Mouse (Mus musculus): ENCODE measurements around the gene Lgi2. TPM values are rescaled to one million over a fixed set of nuclear protein-coding genes. Genes with fewer than 3 reads are reported as not detected.

Lgi2 gene
- polyA plus RNA-seq, 1 experiment from 2014 or later = 1.2 TPM

- no peak for ATAC-seq (ENCODE audit: insufficient number of reproducible peaks, low FRiP score, low TSS enrichment, low read depth)
- WGBS = 87% methylated on average over 9 of the region's 9 CpGs
- no peaks in the 10 kb centered on the region for H3K9me3 ChIP-seq (ENCODE audit: control insufficient read depth, low read length)
- H3K4me2 ChIP-seq (ENCODE audit: low read depth, severe bottlenecking) = no peak overlapping the region
- DNase-seq (ENCODE audit: low spot score) = no peak
- H3K27ac ChIP-seq (replicated peaks; ENCODE audit: low read depth, low read length) = no peak overlapping the region
- H3K4me1 ChIP-seq (ENCODE audit: control insufficient read depth, insufficient read depth, low read length) = no peaks in the 10 kb centered on the region
- no peak overlapping the region for H3K4me3 ChIP-seq (ENCODE audit: low read depth, low read length)
- H3K27me3 ChIP-seq (ENCODE audit: control insufficient read depth, insufficient read depth, low read length) = no peaks in the 10 kb centered on the region
- no peaks in the 10 kb centered on the region for H3K36me3 ChIP-seq (ENCODE audit: control insufficient read depth, insufficient read depth, low read length)
- H3K9ac ChIP-seq (ENCODE audit: low read length) = no peak overlapping the region
Measured at GRCm38 (mm10) chr5:52590612-52591011, 24.4 kb upstream of the Lgi2 start.

GRCm38 (mm10) chr5:52588650-52589049 lies 22.4 kb upstream of the Lgi2 start:
- 92% methylated on average over 4 of the region's 4 CpGs for WGBS
- H3K4me1 ChIP-seq (ENCODE audit: control insufficient read depth, insufficient read depth, low read length) = no peaks in the 10 kb centered on the region
- no peak for ATAC-seq (ENCODE audit: insufficient number of reproducible peaks, low FRiP score, low TSS enrichment, low read depth)

GRCm38 (mm10) chr5:52587291-52587733 lies 21.1 kb upstream of the Lgi2 start:
- Histone ChIP-seq H3K27ac (replicated peaks; ENCODE audit: low read depth, low read length) (no peak overlapping the region), H3K4me2 (ENCODE audit: low read depth, severe bottlenecking) (no peak overlapping the region), H3K9ac (ENCODE audit: low read length) (no peak overlapping the region), H3K4me1 (ENCODE audit: control insufficient read depth, insufficient read depth, low read length) (no peaks in the 10 kb centered on the region), H3K4me3 (ENCODE audit: low read depth, low read length) (no peak overlapping the region), H3K27me3 (ENCODE audit: control insufficient read depth, insufficient read depth, low read length) (no peaks in the 10 kb centered on the region), H3K9me3 (ENCODE audit: control insufficient read depth, low read length) (no peaks in the 10 kb centered on the region), H3K36me3 (ENCODE audit: control insufficient read depth, insufficient read depth, low read length) (no peaks in the 10 kb centered on the region)
- 89% methylated on average over 9 of the region's 9 CpGs for WGBS
- no peak for ATAC-seq (ENCODE audit: insufficient number of reproducible peaks, low FRiP score, low TSS enrichment, low read depth)
- no peak for DNase-seq (ENCODE audit: low spot score)

More at GRCm38 (mm10) chr5:52588650-52589049, 22.4 kb upstream of the Lgi2 start:
- DNase-seq (ENCODE audit: low spot score) = no peak
- Histone ChIP-seq H3K4me3 (ENCODE audit: low read depth, low read length) (no peak overlapping the region), H3K27me3 (ENCODE audit: control insufficient read depth, insufficient read depth, low read length) (no peaks in the 10 kb centered on the region), H3K4me2 (ENCODE audit: low read depth, severe bottlenecking) (no peak overlapping the region), H3K9ac (ENCODE audit: low read length) (no peak overlapping the region), H3K36me3 (ENCODE audit: control insufficient read depth, insufficient read depth, low read length) (no peaks in the 10 kb centered on the region), H3K9me3 (ENCODE audit: control insufficient read depth, low read length) (no peaks in the 10 kb centered on the region), H3K27ac (replicated peaks; ENCODE audit: low read depth, low read length) (no peak overlapping the region)

GRCm38 (mm10) chr5:52572572-52572971 lies 6.3 kb upstream of the Lgi2 start:
- 31% methylated on average over 1 of the region's 1 CpGs for WGBS
- Histone ChIP-seq H3K27me3 (ENCODE audit: control insufficient read depth, insufficient read depth, low read length) (no peaks in the 10 kb centered on the region), H3K4me3 (ENCODE audit: low read depth, low read length) (no peak overlapping the region), H3K27ac (replicated peaks; ENCODE audit: low read depth, low read length) (no peak overlapping the region), H3K36me3 (ENCODE audit: control insufficient read depth, insufficient read depth, low read length) (no peaks in the 10 kb centered on the region), H3K4me2 (ENCODE audit: low read depth, severe bottlenecking) (no peak overlapping the region), H3K9me3 (ENCODE audit: control insufficient read depth, low read length) (peaks cover 3% of the 10 kb centered on the region; the same call in 1 of the 2 replicates), H3K9ac (ENCODE audit: low read length) (no peak overlapping the region), H3K4me1 (ENCODE audit: control insufficient read depth, insufficient read depth, low read length) (no peaks in the 10 kb centered on the region)
- ATAC-seq (ENCODE audit: insufficient number of reproducible peaks, low FRiP score, low TSS enrichment, low read depth) = no peak
- no peak for DNase-seq (ENCODE audit: low spot score)

- Histone ChIP-seq H3K27ac (replicated peaks; ENCODE audit: low read depth, low read length) (no peak overlapping the region), H3K4me2 (ENCODE audit: low read depth, severe bottlenecking) (no peak overlapping the region), H3K27me3 (ENCODE audit: control insufficient read depth, insufficient read depth, low read length) (no peaks in the 10 kb centered on the region), H3K36me3 (ENCODE audit: control insufficient read depth, insufficient read depth, low read length) (no peaks in the 10 kb centered on the region), H3K9ac (ENCODE audit: low read length) (no peak overlapping the region), H3K4me1 (ENCODE audit: control insufficient read depth, insufficient read depth, low read length) (no peaks in the 10 kb centered on the region), H3K9me3 (ENCODE audit: control insufficient read depth, low read length) (peaks cover 3% of the 10 kb centered on the region; the same call in 1 of the 2 replicates), H3K4me3 (ENCODE audit: low read depth, low read length) (no peak overlapping the region)
- 75% methylated on average over 6 of the region's 6 CpGs for WGBS
- ATAC-seq (ENCODE audit: insufficient number of reproducible peaks, low FRiP score, low TSS enrichment, low read depth) (no peak), DNase-seq (ENCODE audit: low spot score) (no peak)
Measured at GRCm38 (mm10) chr5:52570746-52571145, 4.5 kb upstream of the Lgi2 start.

GRCm38 (mm10) chr5:52565214-52565812 lies 949 bp downstream of the Lgi2 start:
- Histone ChIP-seq H3K36me3 (ENCODE audit: control insufficient read depth, insufficient read depth, low read length) (no peaks in the 10 kb centered on the region), H3K9ac (ENCODE audit: low read length) (peak overlapping the region; percentile 64), H3K27me3 (ENCODE audit: control insufficient read depth, insufficient read depth, low read length) (0 out of 2 replicates have a peak, but pooled peaks cover 4% of the 10 kb centered on the region), H3K27ac (replicated peaks; ENCODE audit: low read depth, low read length) (no peak overlapping the region), H3K4me1 (ENCODE audit: control insufficient read depth, insufficient read depth, low read length) (0 out of 2 replicates have a peak, but pooled peaks cover 3% of the 10 kb centered on the region), H3K4me2 (ENCODE audit: low read depth, severe bottlenecking) (peak overlapping the region; percentile 93), H3K9me3 (ENCODE audit: control insufficient read depth, low read length) (no peaks in the 10 kb centered on the region), H3K4me3 (ENCODE audit: low read depth, low read length) (peak overlapping the region; percentile 48)
- WGBS = 2% methylated on average over 17 of the region's 17 CpGs
- ATAC-seq (ENCODE audit: insufficient number of reproducible peaks, low FRiP score, low TSS enrichment, low read depth) (peak; percentile 67), DNase-seq (ENCODE audit: low spot score) (peak; percentile 44)

- DNase-seq (ENCODE audit: low spot score) = no peak
- H3K27me3 ChIP-seq (ENCODE audit: control insufficient read depth, insufficient read depth, low read length) = 0 out of 2 replicates have a peak, but pooled peaks cover 4% of the 10 kb centered on the region
- H3K4me2 ChIP-seq (ENCODE audit: low read depth, severe bottlenecking) = no peak overlapping the region
- no peak for ATAC-seq (ENCODE audit: insufficient number of reproducible peaks, low FRiP score, low TSS enrichment, low read depth)
- no peaks in the 10 kb centered on the region for H3K9me3 ChIP-seq (ENCODE audit: control insufficient read depth, low read length)
- H3K36me3 ChIP-seq (ENCODE audit: control insufficient read depth, insufficient read depth, low read length) = no peaks in the 10 kb centered on the region
- WGBS = 42% methylated on average over 3 of the region's 3 CpGs
- no peak overlapping the region for H3K9ac ChIP-seq (ENCODE audit: low read length)
- H3K4me1 ChIP-seq (ENCODE audit: control insufficient read depth, insufficient read depth, low read length) = 0 out of 2 replicates have a peak, but pooled peaks cover 3% of the 10 kb centered on the region
- no peak overlapping the region for H3K4me3 ChIP-seq (ENCODE audit: low read depth, low read length)
- H3K27ac ChIP-seq (replicated peaks; ENCODE audit: low read depth, low read length) = no peak overlapping the region
Measured at GRCm38 (mm10) chr5:52564351-52564750, 1.9 kb downstream of the Lgi2 start.

- ATAC-seq (ENCODE audit: insufficient number of reproducible peaks, low FRiP score, low TSS enrichment, low read depth) (no peak), DNase-seq (ENCODE audit: low spot score) (no peak)
- H3K27me3 ChIP-seq (ENCODE audit: control insufficient read depth, insufficient read depth, low read length) = 0 out of 2 replicates have a peak, but pooled peaks cover under 1% of the 10 kb centered on the region
- H3K4me1 ChIP-seq (ENCODE audit: control insufficient read depth, insufficient read depth, low read length) = 0 out of 2 replicates have a peak, but pooled peaks cover under 1% of the 10 kb centered on the region
- no peak overlapping the region for H3K27ac ChIP-seq (replicated peaks; ENCODE audit: low read depth, low read length)
- H3K4me2 ChIP-seq (ENCODE audit: low read depth, severe bottlenecking) = no peak overlapping the region
- no peak overlapping the region for H3K9ac ChIP-seq (ENCODE audit: low read length)
- WGBS = 85% methylated on average over 8 of the region's 8 CpGs
- no peaks in the 10 kb centered on the region for H3K36me3 ChIP-seq (ENCODE audit: control insufficient read depth, insufficient read depth, low read length)
- H3K4me3 ChIP-seq (ENCODE audit: low read depth, low read length) = no peak overlapping the region
- no peaks in the 10 kb centered on the region for H3K9me3 ChIP-seq (ENCODE audit: control insufficient read depth, low read length)
Measured at GRCm38 (mm10) chr5:52560240-52560639, 6.0 kb downstream of the Lgi2 start.

Measured in limb, embryonic 11.5 days (tissue).